Mouse (Mus musculus) midbrain, postnatal 0 days (tissue): ENCODE results near the gene Dusp23. TPM values are rescaled to one million over a fixed set of nuclear protein-coding genes. Genes with fewer than 3 reads are reported as not detected.

Source experiments
- ATAC-seq: fragments of 200-750 bp; cut with Nextera tagmentation; 2 replicates; pipeline ENCODE4 v1.8.0; 2017; ENCODE audit warnings: moderate number of reproducible peaks, mild to moderate bottlenecking, moderate TSS enrichment, moderate library complexity; ENCODE audit not compliant: low FRiP score
- DNase-seq: peaks from one replicate; pipeline ENCODE4 v3.0.0-alpha.2; 2015; ENCODE audit warnings: low spot score
- H3K27ac ChIP-seq: fragments of 300-500 bp; sonication (generic); 2 replicates; pipeline ENCODE4 v1.5.1; 2014; ENCODE audit warnings: low read depth, mild to moderate bottlenecking, low read length, mixed read lengths
- H3K27me3 ChIP-seq: fragments of 300-500 bp; sonication (generic); 2 replicates; pipeline ENCODE4 v1.6.1; 2014; ENCODE audit warnings: low read length, control low read depth, mixed read lengths; ENCODE audit not compliant: insufficient read depth
- H3K36me3 ChIP-seq: fragments of 300-500 bp; sonication (generic); 2 replicates; pipeline ENCODE4 v1.6.1; 2014; ENCODE audit warnings: low read length, control low read depth, mixed read lengths; ENCODE audit not compliant: insufficient read depth
- H3K4me1 ChIP-seq: fragments of 300-500 bp; sonication (generic); 2 replicates; pipeline ENCODE4 v1.6.1; 2014; ENCODE audit warnings: mild to moderate bottlenecking, control low read depth, antibody characterized with exemption, low read length, mixed read lengths; ENCODE audit not compliant: insufficient read depth
- H3K4me2 ChIP-seq: fragments of 300-500 bp; sonication (generic); 2 replicates; pipeline ENCODE4 v1.6.1; 2014; ENCODE audit warnings: low read depth, mild to moderate bottlenecking, low read length, mixed read lengths; ENCODE audit not compliant: poor library complexity, severe bottlenecking
- H3K4me3 ChIP-seq: fragments of 300-500 bp; sonication (generic); 2 replicates; pipeline ENCODE4 v1.5.1; 2014; ENCODE audit warnings: low read depth, mild to moderate bottlenecking, low read length, moderate library complexity
- H3K9ac ChIP-seq: fragments of 300-500 bp; sonication (generic); replicated peaks from 2 replicates; pipeline ENCODE4 v1.6.1; 2014; ENCODE audit warnings: mild to moderate bottlenecking, low read length, moderate library complexity, mixed read lengths; ENCODE audit not compliant: poor library complexity, severe bottlenecking
- H3K9me3 ChIP-seq: fragments of 300-500 bp; sonication (generic); 2 replicates; pipeline ENCODE4 v1.6.1; 2016; ENCODE audit warnings: low read length, control low read depth
- CTCF ChIP-seq: IDR thresholded peaks from 2 replicates; pipeline ENCODE4 v1.5.1; 2016; ENCODE audit warnings: antibody characterized with exemption, mild to moderate bottlenecking
- WGBS: fragments of 180-500 bp; shearing (Covaris S2); extraction: QIAGEN DNeasy Blood & Tissue Kit; methylation state at CpG from one replicate; pipeline ENCODE4 v1.1.7; 2014; 5-methylcytosine and 5-hydroxymethylcytosine counted together
- polyA plus RNA-seq: library from polyadenylated mRNA; unstranded; fragments of >200 nt; fragmentation: Nextera tagmentation; extraction: Ambion mirVana; gene quantifications from 2 replicates; pipeline ENCODE4 v1.2.1, GENCODE M21; 2015
- total RNA-seq: library from RNA; depleted of rRNA; stranded (reverse); fragments of >200 nt; gene quantifications from 2 replicates; pipeline ENCODE4 v1.2.3, GENCODE M21; 2014

The Dusp23 gene
- total and polyA plus RNA-seq, 2 experiments from 2014 or later = 3.3 to 7.2 TPM

GRCm38 (mm10) chr1:172618141-172618540, 14.6 kb downstream of the Dusp23 start:
- Histone ChIP-seq H3K27me3 (no peaks in the 10 kb centered on the region), H3K4me1 (no peaks in the 10 kb centered on the region), H3K9me3 (no peaks in the 10 kb centered on the region), H3K27ac (no peak overlapping the region), H3K4me2 (no peak overlapping the region), H3K36me3 (no peaks in the 10 kb centered on the region), H3K9ac (no peak overlapping the region), H3K4me3 (no peak overlapping the region)
- 77% methylated on average over 4 of the region's 4 CpGs for WGBS
- DNase-seq = no peak
- no peak for TF ChIP-seq CTCF
- no peak for ATAC-seq

- Histone ChIP-seq H3K4me2 (peak overlapping the region; percentile 75), H3K4me3 (peak overlapping the region; percentile 35; the same call in 1 of the 2 replicates), H3K27me3 (no peaks in the 10 kb centered on the region), H3K9ac (no peak overlapping the region), H3K9me3 (no peaks in the 10 kb centered on the region), H3K36me3 (no peaks in the 10 kb centered on the region), H3K4me1 (no peaks in the 10 kb centered on the region), H3K27ac (no peak overlapping the region)
- 40% methylated on average over 14 of the region's 14 CpGs for WGBS
- peak; percentile 19 for DNase-seq
- ATAC-seq = peak; percentile 42; the same call in 1 of the 2 replicates
- TF ChIP-seq CTCF = no peak
These were observed 15.2 kb downstream of the Dusp23 start for GRCm38 (mm10) chr1:172617365-172618076.

GRCm38 (mm10) chr1:172616537-172617300, 16.0 kb downstream of the Dusp23 start:
- Histone ChIP-seq H3K27ac (peak overlapping the region; percentile 48; the same call in 1 of the 2 replicates), H3K4me2 (peak overlapping the region; percentile 75), H3K4me3 (peak overlapping the region; percentile 35), H3K4me1 (no peaks in the 10 kb centered on the region), H3K36me3 (no peaks in the 10 kb centered on the region), H3K27me3 (no peaks in the 10 kb centered on the region), H3K9ac (peak overlapping the region; percentile 58), H3K9me3 (no peaks in the 10 kb centered on the region)
- WGBS = 10% methylated on average over 22 of the region's 22 CpGs
- DNase-seq (peak; percentile 67), ATAC-seq (peak; percentile 76)
- TF ChIP-seq CTCF = no peak

GRCm38 (mm10) chr1:172615412-172615811, 17.4 kb downstream of the Dusp23 start:
- Histone ChIP-seq H3K4me1 (no peaks in the 10 kb centered on the region), H3K9me3 (no peaks in the 10 kb centered on the region), H3K27ac (no peak overlapping the region), H3K36me3 (no peaks in the 10 kb centered on the region), H3K4me3 (no peak overlapping the region), H3K4me2 (no peak overlapping the region), H3K27me3 (no peaks in the 10 kb centered on the region), H3K9ac (no peak overlapping the region)
- no peak for TF ChIP-seq CTCF
- DNase-seq (no peak), ATAC-seq (no peak)
- 86% methylated on average over 4 of the region's 4 CpGs for WGBS

- DNase-seq = no peak
- Histone ChIP-seq H3K36me3 (no peaks in the 10 kb centered on the region), H3K4me3 (no peak overlapping the region), H3K27ac (no peak overlapping the region), H3K27me3 (no peaks in the 10 kb centered on the region), H3K9ac (no peak overlapping the region), H3K9me3 (no peaks in the 10 kb centered on the region), H3K4me2 (no peak overlapping the region), H3K4me1 (no peaks in the 10 kb centered on the region)
- no peak for TF ChIP-seq CTCF
- ATAC-seq = no peak
- 81% methylated on average over 10 of the region's 10 CpGs for WGBS
These were observed 18.1 kb downstream of the Dusp23 start for GRCm38 (mm10) chr1:172614654-172615053.

GRCm38 (mm10) chr1:172612745-172613144, 20.0 kb downstream of the Dusp23 start:
- H3K4me1 ChIP-seq = no peaks in the 10 kb centered on the region
- WGBS = 63% methylated on average over 1 of the region's 1 CpGs
- no peak for ATAC-seq
- no peak overlapping the region for H3K9ac ChIP-seq
- peak; percentile 33 for DNase-seq
- no peak overlapping the region for H3K4me2 ChIP-seq
- no peak overlapping the region for H3K4me3 ChIP-seq
- H3K9me3 ChIP-seq = no peaks in the 10 kb centered on the region
- TF ChIP-seq CTCF = peak; percentile 69
- H3K36me3 ChIP-seq = no peaks in the 10 kb centered on the region
- H3K27me3 ChIP-seq = no peaks in the 10 kb centered on the region
- H3K27ac ChIP-seq = no peak overlapping the region
